Mouse (Mus musculus) stomach, embryonic 14.5 days (tissue): ENCODE data around the gene Sox13. TPM values are rescaled to one million over a fixed set of nuclear protein-coding genes. Genes with fewer than 3 reads are reported as not detected.
A peak's percentile ranks its signal among the peaks of the same experiment; 100 is the strongest.

ENCODE experiments used
- ATAC-seq: fragments of 200-750 bp; cut with Nextera tagmentation; 2 replicates; pipeline ENCODE4 v1.8.0; 2017; ENCODE audit warnings: low read depth, moderate TSS enrichment; ENCODE audit not compliant: insufficient number of reproducible peaks, insufficient read depth, low FRiP score
- H3K27ac ChIP-seq: fragments of 300-500 bp; sonication (generic); 2 replicates; pipeline ENCODE4 v1.5.1; 2014; ENCODE audit warnings: mild to moderate bottlenecking, low read length, moderate library complexity, mixed read lengths
- H3K27me3 ChIP-seq: fragments of 300-500 bp; sonication (generic); 2 replicates; pipeline ENCODE4 v1.6.1; 2014; ENCODE audit warnings: low read length, control low read depth, mixed read lengths; ENCODE audit not compliant: control insufficient read depth, insufficient read depth
- H3K36me3 ChIP-seq: fragments of 300-500 bp; sonication (generic); 2 replicates; pipeline ENCODE4 v1.6.1; 2014; ENCODE audit warnings: mild to moderate bottlenecking, control low read depth, low read length, moderate library complexity, mixed read lengths; ENCODE audit not compliant: control insufficient read depth, insufficient read depth
- H3K4me1 ChIP-seq: fragments of 300-500 bp; sonication (generic); 2 replicates; pipeline ENCODE4 v1.6.1; 2014; ENCODE audit warnings: low read length, control low read depth, mixed read lengths; ENCODE audit not compliant: control insufficient read depth, insufficient read depth
- H3K4me2 ChIP-seq: fragments of 300-500 bp; sonication (generic); replicated peaks from 2 replicates; pipeline ENCODE4 v1.6.1; 2014; ENCODE audit warnings: low read depth, low read length, control low read depth
- H3K4me3 ChIP-seq: fragments of 300-500 bp; sonication (generic); 2 replicates; pipeline ENCODE4 v1.5.1; 2014; ENCODE audit warnings: low read depth, low read length, control low read depth
- H3K9ac ChIP-seq: fragments of 300-500 bp; sonication (generic); replicated peaks from 2 replicates; pipeline ENCODE4 v1.6.1; 2014; ENCODE audit warnings: low read depth, mild to moderate bottlenecking, control low read depth, low read length, moderate library complexity, mixed read lengths
- H3K9me3 ChIP-seq: fragments of 300-500 bp; sonication (generic); 2 replicates; pipeline ENCODE4 v1.6.1; 2016; ENCODE audit warnings: low read depth, low read length, control low read depth; ENCODE audit not compliant: control insufficient read depth
- WGBS: fragments of 180-500 bp; shearing (Covaris S2); extraction: QIAGEN DNeasy Blood & Tissue Kit; methylation state at CpG from one replicate; pipeline ENCODE4 v1.1.7; 2014; 5-methylcytosine and 5-hydroxymethylcytosine counted together
- polyA plus RNA-seq: library from polyadenylated mRNA; unstranded; fragments of >200 nt; fragmentation: Nextera tagmentation; extraction: Ambion mirVana; gene quantifications from 2 replicates; pipeline ENCODE4 v1.2.1, GENCODE M21; 2014

Sox13 gene
- polyA plus RNA-seq, 1 experiment from 2014 or later = 8.2 TPM

GRCm38 (mm10) chr1:133415505-133415904 is 8.7 kb downstream of the Sox13 start:
- Histone ChIP-seq H3K27ac (no peak overlapping the region), H3K36me3 (no peaks in the 10 kb centered on the region), H3K27me3 (no peaks in the 10 kb centered on the region), H3K4me2 (no peak overlapping the region), H3K9ac (no peak overlapping the region), H3K4me3 (no peak overlapping the region), H3K4me1 (peaks cover 47% of the 10 kb centered on the region), H3K9me3 (no peaks in the 10 kb centered on the region)
- ATAC-seq = no peak
- WGBS = 68% methylated on average over 6 of the region's 6 CpGs

GRCm38 (mm10) chr1:133415086-133415485 is 9.1 kb downstream of the Sox13 start:
- no peaks in the 10 kb centered on the region for H3K27me3 ChIP-seq
- H3K4me2 ChIP-seq = no peak overlapping the region
- no peaks in the 10 kb centered on the region for H3K9me3 ChIP-seq
- peaks cover 43% of the 10 kb centered on the region for H3K4me1 ChIP-seq
- no peak for ATAC-seq
- no peak overlapping the region for H3K27ac ChIP-seq
- H3K4me3 ChIP-seq = no peak overlapping the region
- no peak overlapping the region for H3K9ac ChIP-seq
- WGBS = 41% methylated on average over 7 of the region's 7 CpGs
- no peaks in the 10 kb centered on the region for H3K36me3 ChIP-seq

DNA sequence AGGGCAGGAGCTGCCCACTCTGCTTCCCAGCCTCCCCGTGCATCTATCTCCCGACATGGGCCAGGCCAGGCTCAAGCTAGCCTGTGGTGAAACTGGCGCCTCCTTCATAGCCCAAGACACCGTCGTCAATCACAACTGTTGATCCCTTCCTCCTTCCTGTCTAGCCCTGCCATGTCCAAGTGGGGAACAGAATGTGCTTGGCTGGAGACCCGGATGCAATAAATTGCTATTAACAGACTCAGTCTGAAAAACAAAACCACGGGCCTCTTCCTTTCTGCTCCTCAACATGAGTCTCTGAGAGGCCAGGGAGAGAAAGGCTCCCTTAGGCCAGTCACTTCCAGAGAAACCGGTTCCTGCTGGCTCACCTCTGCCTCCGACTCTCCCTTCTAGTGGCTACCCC is 11.2 kb downstream of the Sox13 start:
- no peak overlapping the region for H3K9ac ChIP-seq
- WGBS = 49% methylated on average over 9 of the region's 9 CpGs
- peaks cover 33% of the 10 kb centered on the region; the same call in 1 of the 2 replicates for H3K4me1 ChIP-seq
- H3K27ac ChIP-seq = peak overlapping the region; percentile 55; the same call in 1 of the 2 replicates
- H3K36me3 ChIP-seq = no peaks in the 10 kb centered on the region
- no peak for ATAC-seq
- H3K9me3 ChIP-seq = no peaks in the 10 kb centered on the region
- H3K4me2 ChIP-seq = no peak overlapping the region
- no peak overlapping the region for H3K4me3 ChIP-seq
- no peaks in the 10 kb centered on the region for H3K27me3 ChIP-seq

DNA sequence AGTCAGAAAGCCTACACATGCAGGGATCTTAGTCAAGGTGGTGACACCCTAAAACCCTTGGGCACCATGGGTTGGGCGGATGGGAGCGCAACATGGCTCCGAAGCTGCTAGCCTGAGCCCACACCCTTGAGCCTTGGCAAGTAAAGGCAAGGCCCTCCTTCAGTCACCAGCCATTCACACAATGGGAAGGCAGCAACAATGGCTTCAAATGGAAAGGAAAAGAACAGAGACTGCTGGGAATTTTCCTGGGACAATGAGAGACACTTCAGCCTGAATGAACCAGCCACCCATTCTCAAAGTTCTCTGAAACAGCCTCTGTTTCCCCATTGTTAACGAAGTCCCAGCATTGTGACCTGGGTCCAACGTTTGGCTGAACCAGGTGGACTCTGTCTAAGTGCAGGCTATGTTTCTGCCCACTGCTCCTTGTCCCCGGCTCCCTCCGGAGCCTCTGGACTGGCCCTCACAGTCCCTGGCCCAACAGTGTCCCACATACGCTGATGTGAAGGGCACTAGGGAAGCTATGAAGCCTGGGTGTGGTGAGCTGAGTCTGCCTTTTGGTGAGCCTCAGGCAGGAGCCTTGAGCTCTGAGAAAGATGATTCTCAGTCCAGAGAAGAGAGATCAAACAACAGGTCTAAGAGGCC is 12.6 kb downstream of the Sox13 start:
- peaks cover 21% of the 10 kb centered on the region; the same call in 1 of the 2 replicates for H3K4me1 ChIP-seq
- no peak overlapping the region for H3K27ac ChIP-seq
- H3K4me3 ChIP-seq = no peak overlapping the region
- H3K9ac ChIP-seq = no peak overlapping the region
- H3K27me3 ChIP-seq = no peaks in the 10 kb centered on the region
- no peaks in the 10 kb centered on the region for H3K9me3 ChIP-seq
- WGBS = 81% methylated on average over 8 of the region's 8 CpGs
- no peak overlapping the region for H3K4me2 ChIP-seq
- no peak for ATAC-seq
- no peaks in the 10 kb centered on the region for H3K36me3 ChIP-seq

DNA sequence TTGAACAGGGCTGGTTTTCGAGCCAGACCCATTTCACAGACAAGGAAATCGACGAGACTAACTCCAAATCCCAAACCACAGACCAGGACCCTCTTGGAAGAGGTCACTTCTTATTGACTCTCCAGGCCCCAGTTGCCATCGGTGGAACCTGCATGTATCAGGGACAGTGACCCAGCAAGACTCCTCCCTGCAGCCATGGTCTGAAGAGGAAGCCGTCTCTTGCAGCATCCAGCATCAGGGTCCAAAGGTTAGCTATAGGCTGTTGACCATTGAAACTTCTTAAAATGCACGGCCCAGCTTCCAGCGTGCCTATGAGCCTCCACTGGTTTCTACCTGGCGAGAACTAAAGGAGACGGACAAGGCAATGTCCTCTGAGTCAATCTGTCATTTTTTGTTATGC is 14.4 kb downstream of the Sox13 start:
- Histone ChIP-seq H3K4me2 (no peak overlapping the region), H3K9me3 (no peaks in the 10 kb centered on the region), H3K4me3 (no peak overlapping the region), H3K27me3 (no peaks in the 10 kb centered on the region), H3K4me1 (peaks cover 20% of the 10 kb centered on the region; the same call in 1 of the 2 replicates), H3K27ac (no peak overlapping the region), H3K36me3 (no peaks in the 10 kb centered on the region), H3K9ac (no peak overlapping the region)
- no peak for ATAC-seq
- WGBS = 68% methylated on average over 9 of the region's 9 CpGs

- Histone ChIP-seq H3K9ac (no peak overlapping the region), H3K36me3 (no peaks in the 10 kb centered on the region), H3K4me3 (no peak overlapping the region), H3K4me1 (peaks cover 20% of the 10 kb centered on the region; the same call in 1 of the 2 replicates), H3K27me3 (no peaks in the 10 kb centered on the region), H3K9me3 (no peaks in the 10 kb centered on the region), H3K4me2 (no peak overlapping the region), H3K27ac (no peak overlapping the region)
- WGBS = 20% methylated on average over 6 of the region's 6 CpGs
- ATAC-seq = no peak
Measured at GRCm38 (mm10) chr1:133408880-133409516, 15.2 kb downstream of the Sox13 start.

DNA sequence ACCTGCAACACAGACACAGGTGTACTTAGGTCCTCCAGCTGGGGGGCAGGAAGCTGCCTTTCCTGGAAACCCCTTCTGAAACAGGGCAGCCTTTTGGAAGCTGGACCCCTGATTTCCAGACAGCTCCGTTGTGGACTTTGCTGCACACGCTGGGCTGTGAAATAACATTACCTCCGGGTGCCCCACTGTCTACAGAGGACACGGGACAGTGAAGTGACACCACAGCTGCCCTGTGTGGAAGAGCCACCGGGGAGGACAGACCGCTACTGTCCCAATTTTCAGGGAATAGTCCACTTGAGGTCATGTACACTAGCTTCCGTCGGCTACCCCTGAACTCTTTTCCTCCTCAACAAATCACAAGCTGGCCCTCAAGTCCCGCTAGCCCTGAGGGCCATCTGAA is 15.9 kb downstream of the Sox13 start:
- WGBS = 53% methylated on average over 9 of the region's 9 CpGs
- no peaks in the 10 kb centered on the region for H3K36me3 ChIP-seq
- 0 out of 2 replicates have a peak, but pooled peaks cover 13% of the 10 kb centered on the region for H3K4me1 ChIP-seq
- H3K9me3 ChIP-seq = no peaks in the 10 kb centered on the region
- H3K4me2 ChIP-seq = no peak overlapping the region
- ATAC-seq = no peak
- H3K4me3 ChIP-seq = no peak overlapping the region
- H3K27me3 ChIP-seq = no peaks in the 10 kb centered on the region
- H3K9ac ChIP-seq = no peak overlapping the region
- H3K27ac ChIP-seq = no peak overlapping the region

DNA sequence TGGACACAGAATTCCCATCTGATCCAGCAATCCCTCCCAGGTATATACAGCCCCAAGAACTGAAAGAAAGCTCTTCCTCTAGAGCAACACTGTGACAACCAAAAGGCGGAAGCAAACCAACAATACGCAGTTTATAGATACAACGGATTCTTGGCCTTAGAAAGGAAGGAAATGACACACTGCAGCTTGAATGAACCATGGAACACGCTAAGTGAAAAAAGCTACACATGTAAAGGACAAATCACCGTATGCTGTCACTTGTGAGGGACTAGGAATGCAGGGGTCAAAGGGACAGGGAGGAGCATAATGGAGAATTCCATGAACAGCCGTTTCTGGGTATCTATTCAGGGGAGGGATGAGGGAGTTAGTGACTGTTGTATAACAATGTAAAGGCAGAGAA is 16.7 kb downstream of the Sox13 start:
- Histone ChIP-seq H3K4me3 (no peak overlapping the region), H3K4me2 (no peak overlapping the region), H3K4me1 (0 out of 2 replicates have a peak, but pooled peaks cover 7% of the 10 kb centered on the region), H3K9ac (no peak overlapping the region), H3K27me3 (no peaks in the 10 kb centered on the region), H3K9me3 (no peaks in the 10 kb centered on the region), H3K36me3 (no peaks in the 10 kb centered on the region), H3K27ac (no peak overlapping the region)
- 59% methylated on average over 6 of the region's 6 CpGs for WGBS
- no peak for ATAC-seq
